Mouse (Mus musculus): ENCODE measurements around the gene Rgmb. TPM values are rescaled to one million over a fixed set of nuclear protein-coding genes. Genes with fewer than 3 reads are reported as not detected.

The Rgmb gene
- polyA plus RNA-seq, 1 experiment from 2014 or later = 65.1 TPM

DNA sequence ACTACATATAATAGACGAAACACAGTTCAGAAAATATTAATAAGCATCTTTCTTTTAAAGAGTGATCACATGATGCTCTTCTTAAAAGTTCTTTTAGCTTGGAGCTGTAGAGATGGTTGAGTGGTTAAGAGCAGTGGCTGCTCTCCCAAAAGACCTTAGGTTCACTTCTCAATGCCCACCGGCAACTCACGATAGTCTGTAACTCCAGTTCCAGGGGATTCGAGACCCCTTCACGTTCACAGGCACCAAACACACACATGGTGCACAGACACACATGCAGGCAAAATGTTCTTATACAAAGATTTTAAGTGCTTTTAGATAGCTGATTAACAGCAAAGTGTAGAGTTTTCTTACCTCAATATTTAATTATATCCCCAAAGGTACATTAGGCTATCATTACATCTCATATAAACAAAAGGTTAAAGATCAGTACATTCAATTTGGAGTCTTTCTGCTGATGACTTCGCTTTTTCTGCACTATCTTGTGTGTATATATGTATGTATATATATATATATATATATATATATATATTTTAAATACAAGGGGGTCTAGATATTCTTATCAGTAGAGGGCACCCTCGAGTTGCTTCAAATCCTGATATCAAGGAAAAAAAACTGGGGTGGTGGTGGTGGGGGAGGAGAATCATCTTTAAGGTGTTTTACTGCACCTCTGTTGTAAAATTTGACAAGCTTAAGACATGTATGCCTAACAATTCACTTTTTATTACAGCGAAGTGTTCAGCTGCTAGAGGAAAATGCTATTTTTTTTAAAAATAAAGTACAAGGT lies 2.5 kb downstream of the Rgmb start:
- H3K27me3 ChIP-seq = no peaks in the 10 kb centered on the region
- peaks cover 53% of the 10 kb centered on the region for H3K4me1 ChIP-seq
- H3K36me3 ChIP-seq (replicated peaks) = no peaks in the 10 kb centered on the region
- WGBS = 62% methylated on average over 8 of the region's 8 CpGs
- ATAC-seq (ENCODE audit: low FRiP score) = no peak
- 0 out of 2 replicates have a peak overlapping the region, but pooled peaks have one; percentile 83 for H3K9ac ChIP-seq
- peak overlapping the region; percentile 91; the same call in 1 of the 2 replicates for H3K27ac ChIP-seq
- H3K4me2 ChIP-seq = peak overlapping the region; percentile 82
- no peaks in the 10 kb centered on the region for H3K9me3 ChIP-seq
- H3K4me3 ChIP-seq (replicated peaks) = peak overlapping the region; percentile 62

DNA sequence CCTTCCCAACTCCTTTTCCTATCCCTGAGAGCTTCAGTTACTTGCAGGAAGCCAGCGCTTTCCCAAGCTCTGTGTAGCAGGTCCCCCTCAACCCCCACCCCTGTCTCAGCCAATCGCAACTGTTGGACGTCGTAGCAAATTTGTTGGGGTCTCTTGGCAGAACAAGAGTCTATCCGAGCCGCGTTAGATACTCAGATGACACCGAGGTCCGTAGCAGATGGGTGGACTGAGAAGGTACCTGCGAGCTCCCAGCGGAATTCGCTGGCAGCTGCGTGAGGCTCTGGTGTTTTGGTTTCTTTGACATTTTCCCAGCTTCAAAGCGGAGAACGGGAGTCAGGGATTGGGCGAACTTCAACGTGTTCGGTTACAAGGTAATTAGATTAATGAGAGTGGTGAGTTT lies 3.9 kb downstream of the Rgmb start:
- Histone ChIP-seq H3K4me1 (peaks cover 52% of the 10 kb centered on the region), H3K27ac (peak overlapping the region; percentile 91), H3K9ac (peak overlapping the region; percentile 97), H3K4me2 (peak overlapping the region; percentile 82), H3K9me3 (no peaks in the 10 kb centered on the region), H3K27me3 (no peaks in the 10 kb centered on the region), H3K36me3 (replicated peaks) (peaks cover 3% of the 10 kb centered on the region; the same call in 1 of the 2 replicates), H3K4me3 (replicated peaks) (peak overlapping the region; percentile 97)
- ATAC-seq (ENCODE audit: low FRiP score) = peak; percentile 24
- under 1% methylated on average over 18 of the region's 18 CpGs for WGBS

DNA sequence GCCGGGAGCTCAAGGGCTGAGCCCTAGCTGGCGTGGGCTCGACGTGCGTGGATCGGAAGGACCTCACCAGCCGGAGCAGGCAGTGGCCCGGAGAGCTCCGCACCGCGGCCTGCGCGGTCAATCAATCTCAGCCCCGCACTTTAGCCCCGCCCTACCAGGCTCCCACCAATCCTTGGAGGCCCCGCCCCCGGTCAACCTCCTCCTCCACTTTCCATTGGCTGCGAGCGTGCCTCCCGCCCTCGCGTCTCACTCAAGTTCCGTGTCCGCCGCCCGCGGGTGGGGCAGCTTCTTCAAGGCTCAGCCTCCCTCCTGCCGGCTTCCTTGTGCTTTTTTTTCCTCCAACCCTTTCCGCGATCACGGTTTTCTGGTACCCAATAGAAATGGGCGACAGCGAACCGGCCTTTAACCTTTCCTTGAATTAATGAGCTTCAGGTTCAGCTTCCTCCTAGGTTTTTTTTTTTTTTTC lies 4.4 kb downstream of the Rgmb start:
- ATAC-seq (ENCODE audit: low FRiP score) = peak; percentile 93
- under 1% methylated on average over 32 of the region's 34 CpGs for WGBS
- H3K27ac ChIP-seq = peak overlapping the region; percentile 91
- peak overlapping the region; percentile 82 for H3K4me2 ChIP-seq
- no peaks in the 10 kb centered on the region for H3K9me3 ChIP-seq
- peaks cover 3% of the 10 kb centered on the region; the same call in 1 of the 2 replicates for H3K36me3 ChIP-seq (replicated peaks)
- H3K9ac ChIP-seq = peak overlapping the region; percentile 97
- peak overlapping the region; percentile 97 for H3K4me3 ChIP-seq (replicated peaks)
- H3K27me3 ChIP-seq = no peaks in the 10 kb centered on the region
- H3K4me1 ChIP-seq = peaks cover 52% of the 10 kb centered on the region

DNA sequence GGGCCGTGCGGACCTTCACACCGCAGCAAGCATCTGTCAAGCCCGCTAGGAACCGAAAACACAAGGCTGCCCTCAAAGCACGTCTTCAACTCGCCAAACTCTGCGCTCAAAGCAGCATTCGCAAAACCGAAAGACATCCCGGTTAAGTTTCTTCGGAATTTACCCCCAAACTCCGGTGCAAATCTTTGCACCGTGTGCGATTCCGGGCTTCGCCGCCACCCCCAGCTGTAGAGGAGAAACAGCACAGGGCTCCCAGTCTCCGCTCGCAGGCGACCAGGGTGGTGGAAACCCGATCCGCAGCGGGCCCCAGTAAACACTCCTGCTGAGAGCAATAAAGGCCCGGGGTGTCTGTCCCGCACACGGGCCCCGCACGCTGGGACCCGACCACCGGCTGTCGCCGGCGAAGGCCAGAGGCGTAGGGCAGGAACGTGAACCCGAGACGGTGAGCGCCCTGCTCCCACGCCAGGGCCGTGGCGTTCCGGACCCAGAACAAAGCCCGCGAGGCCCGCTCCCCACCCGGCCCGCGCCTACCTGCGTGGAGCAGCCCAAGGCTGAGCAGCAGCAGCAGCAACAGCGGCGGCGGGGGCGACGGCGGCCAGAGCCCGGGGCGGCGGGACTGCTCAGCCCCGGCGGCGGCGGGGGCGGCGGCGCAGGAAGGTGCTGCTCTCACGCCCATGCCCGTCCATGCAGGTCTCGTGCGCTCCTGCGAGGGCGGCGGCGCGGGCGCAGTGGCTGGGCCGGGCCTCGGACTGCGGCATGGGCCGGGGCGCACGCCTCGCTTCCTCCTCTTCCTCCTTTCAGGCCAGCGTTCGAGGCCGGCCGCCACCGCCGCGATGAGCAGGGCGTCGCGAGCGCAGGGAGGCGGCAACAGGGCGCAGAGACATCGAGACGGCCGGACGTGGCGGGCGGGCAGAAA lies 5.1 kb downstream of the Rgmb start:
- no peaks in the 10 kb centered on the region for H3K27me3 ChIP-seq
- peaks cover 6% of the 10 kb centered on the region; the same call in 1 of the 2 replicates for H3K36me3 ChIP-seq (replicated peaks)
- peak; percentile 50 for ATAC-seq (ENCODE audit: low FRiP score)
- WGBS = under 1% methylated on average over 92 of the region's 102 CpGs
- peak overlapping the region; percentile 97 for H3K9ac ChIP-seq
- peak overlapping the region; percentile 91 for H3K27ac ChIP-seq
- peak overlapping the region; percentile 82 for H3K4me2 ChIP-seq
- H3K4me1 ChIP-seq = peaks cover 55% of the 10 kb centered on the region
- peak overlapping the region; percentile 97 for H3K4me3 ChIP-seq (replicated peaks)
- no peaks in the 10 kb centered on the region for H3K9me3 ChIP-seq

DNA sequence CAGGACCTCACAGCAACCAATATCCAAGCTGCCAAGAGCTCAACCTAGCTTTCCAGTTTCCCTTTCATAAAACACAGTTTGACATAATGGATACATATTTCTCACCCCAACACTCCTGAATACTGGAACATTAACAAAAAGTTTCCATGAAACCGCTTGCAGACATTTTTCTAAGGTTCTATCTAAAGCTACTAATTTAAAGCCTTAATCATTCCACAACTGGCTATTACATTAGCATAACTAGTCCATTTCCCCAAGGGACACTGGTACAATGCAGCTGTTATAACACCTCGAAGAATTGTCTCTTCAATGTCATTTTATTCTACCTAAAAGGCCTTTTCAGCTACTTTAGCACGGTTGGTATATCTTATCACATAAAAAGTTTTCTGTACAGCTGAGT lies 6.0 kb downstream of the Rgmb start:
- Histone ChIP-seq H3K9ac (peak overlapping the region; percentile 97), H3K36me3 (replicated peaks) (peaks cover 14% of the 10 kb centered on the region), H3K9me3 (no peaks in the 10 kb centered on the region), H3K4me2 (peak overlapping the region; percentile 82), H3K27me3 (no peaks in the 10 kb centered on the region), H3K4me3 (replicated peaks) (peak overlapping the region; percentile 97), H3K27ac (0 out of 2 replicates have a peak overlapping the region, but pooled peaks have one; percentile 44), H3K4me1 (peaks cover 54% of the 10 kb centered on the region)
- ATAC-seq (ENCODE audit: low FRiP score) = no peak
- WGBS = 23% methylated on average over 3 of the region's 3 CpGs

DNA sequence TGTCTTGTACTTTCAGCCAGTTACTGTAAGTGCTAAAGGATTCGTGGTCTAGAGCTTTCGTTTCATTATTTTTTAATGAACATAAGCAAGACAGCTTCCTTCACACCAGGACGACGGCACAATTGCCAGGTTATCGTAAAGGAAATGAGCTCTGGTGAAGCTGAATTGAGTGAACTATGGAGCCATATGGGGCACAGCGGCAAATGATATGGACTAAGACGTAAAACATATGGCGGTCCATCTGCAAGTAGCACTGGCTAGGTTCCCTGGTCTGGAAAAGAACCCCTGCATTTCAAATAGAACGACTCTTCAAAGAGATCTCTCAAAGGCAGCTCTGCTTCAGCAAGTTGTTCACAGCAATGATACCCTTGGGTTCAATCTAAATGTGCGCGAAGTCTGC lies 6.5 kb downstream of the Rgmb start:
- peak overlapping the region; percentile 82 for H3K4me2 ChIP-seq
- peaks cover 51% of the 10 kb centered on the region for H3K4me1 ChIP-seq
- peak overlapping the region; percentile 63 for H3K27ac ChIP-seq
- WGBS = 50% methylated on average over 11 of the region's 11 CpGs
- no peak for ATAC-seq (ENCODE audit: low FRiP score)
- H3K9ac ChIP-seq = peak overlapping the region; percentile 97
- H3K36me3 ChIP-seq (replicated peaks) = peaks cover 19% of the 10 kb centered on the region
- peak overlapping the region; percentile 97 for H3K4me3 ChIP-seq (replicated peaks)
- H3K27me3 ChIP-seq = no peaks in the 10 kb centered on the region
- H3K9me3 ChIP-seq = no peaks in the 10 kb centered on the region

DNA sequence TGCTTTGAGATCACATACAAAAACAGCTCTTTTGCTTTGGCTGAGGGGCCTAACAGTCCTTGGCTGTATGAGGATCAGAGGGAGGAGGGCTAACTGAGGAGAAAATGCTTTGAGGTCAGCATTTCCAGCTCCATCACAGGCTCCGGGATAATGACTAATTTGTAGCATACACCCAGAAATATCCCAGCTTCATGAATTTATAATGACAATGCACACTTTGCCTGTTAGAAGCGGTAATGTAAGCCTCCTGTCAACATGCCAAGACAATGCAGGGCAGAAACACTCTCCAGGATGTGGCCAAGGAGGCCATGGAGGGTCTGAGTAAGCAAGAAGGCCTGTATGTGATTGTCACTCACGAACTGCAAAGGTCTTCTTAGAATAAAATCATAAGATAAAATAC lies 7.0 kb downstream of the Rgmb start:
- H3K36me3 ChIP-seq (replicated peaks) = peaks cover 22% of the 10 kb centered on the region
- no peaks in the 10 kb centered on the region for H3K9me3 ChIP-seq
- ATAC-seq (ENCODE audit: low FRiP score) = no peak
- WGBS = 41% methylated on average over 3 of the region's 3 CpGs
- H3K27ac ChIP-seq = peak overlapping the region; percentile 63
- H3K27me3 ChIP-seq = no peaks in the 10 kb centered on the region
- peak overlapping the region; percentile 82 for H3K4me2 ChIP-seq
- peak overlapping the region; percentile 97 for H3K4me3 ChIP-seq (replicated peaks)
- peaks cover 46% of the 10 kb centered on the region for H3K4me1 ChIP-seq
- H3K9ac ChIP-seq = peak overlapping the region; percentile 97

DNA sequence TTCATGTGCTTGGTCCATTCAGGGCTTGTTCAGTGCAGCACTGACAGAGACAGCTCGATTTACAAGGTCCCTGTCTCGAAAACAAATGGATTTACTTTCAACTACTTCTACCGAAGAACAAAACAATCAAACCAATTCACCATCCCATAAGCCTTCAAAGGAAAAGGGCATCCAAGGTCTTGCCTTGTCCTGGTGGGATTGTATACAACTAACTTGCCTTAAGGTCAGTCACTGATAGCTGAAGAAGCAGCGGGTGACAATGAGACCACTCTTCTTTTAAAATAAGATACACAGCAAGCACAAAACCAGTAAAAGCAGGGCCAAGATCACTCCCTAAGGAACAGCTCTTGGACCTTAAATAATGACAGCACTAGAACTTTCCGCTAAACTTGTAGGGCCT lies 7.6 kb downstream of the Rgmb start:
- peak overlapping the region; percentile 82 for H3K4me2 ChIP-seq
- ATAC-seq (ENCODE audit: low FRiP score) = no peak
- H3K4me3 ChIP-seq (replicated peaks) = peak overlapping the region; percentile 97
- no peaks in the 10 kb centered on the region for H3K27me3 ChIP-seq
- no peak overlapping the region; the same call in 1 of the 2 replicates for H3K27ac ChIP-seq
- 0 out of 2 replicates have a peak overlapping the region, but pooled peaks have one; percentile 17 for H3K9ac ChIP-seq
- WGBS = 51% methylated on average over 5 of the region's 5 CpGs
- peaks cover 43% of the 10 kb centered on the region for H3K4me1 ChIP-seq
- peaks cover 23% of the 10 kb centered on the region for H3K36me3 ChIP-seq (replicated peaks)
- H3K9me3 ChIP-seq = no peaks in the 10 kb centered on the region

DNA sequence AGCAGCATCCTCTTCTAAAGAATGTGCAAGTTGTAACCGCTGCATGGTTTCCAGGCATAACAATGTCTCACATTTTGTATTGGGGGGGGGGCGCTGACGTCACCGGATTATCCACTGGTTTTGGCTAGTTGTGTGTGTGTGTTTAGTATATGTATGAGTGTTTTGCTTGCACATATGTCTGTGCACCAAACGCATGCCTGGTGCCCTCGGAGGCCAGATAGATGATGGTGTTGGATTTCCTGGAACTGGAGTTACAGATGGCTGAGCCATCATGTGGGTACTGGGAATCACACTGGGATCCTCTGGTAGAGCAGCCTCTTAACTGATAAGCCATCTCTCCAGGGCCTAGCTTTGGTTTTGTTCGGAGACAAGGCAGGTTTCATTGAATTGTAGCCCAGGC lies 8.5 kb downstream of the Rgmb start:
- Histone ChIP-seq H3K27ac (no peak overlapping the region), H3K36me3 (replicated peaks) (peaks cover 31% of the 10 kb centered on the region), H3K4me2 (no peak overlapping the region), H3K27me3 (no peaks in the 10 kb centered on the region), H3K4me3 (replicated peaks) (no peak overlapping the region), H3K9me3 (no peaks in the 10 kb centered on the region), H3K9ac (no peak overlapping the region), H3K4me1 (peaks cover 42% of the 10 kb centered on the region)
- ATAC-seq (ENCODE audit: low FRiP score) = no peak
- WGBS = 89% methylated on average over 7 of the region's 7 CpGs

DNA sequence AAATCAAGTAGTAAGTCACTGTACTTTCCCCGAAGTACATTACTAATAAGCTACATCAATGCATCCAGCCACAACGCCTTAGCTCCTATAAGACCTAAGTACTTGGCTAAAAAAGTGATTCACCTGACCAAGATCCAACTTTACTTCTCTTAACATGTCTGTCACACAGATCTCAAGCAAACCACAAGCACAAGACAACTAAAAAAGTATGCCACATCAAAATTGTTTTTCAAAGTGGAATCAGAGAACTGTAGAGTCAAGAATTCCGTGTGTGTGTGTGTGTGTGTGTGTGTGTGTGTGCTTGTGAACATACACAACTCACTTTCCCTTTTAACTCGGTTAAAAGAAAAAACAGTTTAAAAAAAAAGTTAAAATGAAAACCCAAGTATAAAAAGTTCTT lies 9.1 kb downstream of the Rgmb start:
- Histone ChIP-seq H3K27me3 (no peaks in the 10 kb centered on the region), H3K4me3 (replicated peaks) (no peak overlapping the region), H3K9ac (no peak overlapping the region), H3K4me2 (no peak overlapping the region), H3K9me3 (no peaks in the 10 kb centered on the region), H3K27ac (no peak overlapping the region), H3K4me1 (peaks cover 41% of the 10 kb centered on the region), H3K36me3 (replicated peaks) (peaks cover 38% of the 10 kb centered on the region)
- WGBS = 89% methylated on average over 4 of the region's 4 CpGs
- no peak for ATAC-seq (ENCODE audit: low FRiP score)

DNA sequence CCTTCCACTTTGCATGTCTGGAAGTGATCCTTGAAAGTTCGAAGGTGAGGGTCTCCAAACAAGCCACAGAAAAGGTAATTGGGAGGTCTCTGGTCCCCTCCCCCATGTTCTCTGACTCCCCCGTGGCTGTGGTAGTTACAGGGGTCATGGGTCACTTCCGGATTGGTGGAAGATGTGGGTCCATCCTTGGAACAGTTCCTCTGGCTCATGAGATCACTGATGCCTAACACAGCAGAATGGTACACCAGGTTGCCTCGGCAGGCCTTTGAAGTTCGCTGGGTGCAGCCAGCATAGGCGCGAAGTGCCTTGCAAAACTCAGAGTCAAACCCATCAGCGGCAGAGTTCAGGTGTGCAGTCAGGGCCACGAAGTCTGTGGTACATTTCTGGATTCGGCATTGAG lies 10.1 kb downstream of the Rgmb start:
- 82% methylated on average over 10 of the region's 10 CpGs for WGBS
- Histone ChIP-seq H3K9ac (no peak overlapping the region), H3K36me3 (replicated peaks) (peaks cover 42% of the 10 kb centered on the region), H3K27me3 (no peaks in the 10 kb centered on the region), H3K4me2 (0 out of 2 replicates have a peak overlapping the region, but pooled peaks have one; percentile 6), H3K4me1 (peaks cover 41% of the 10 kb centered on the region), H3K27ac (no peak overlapping the region), H3K4me3 (replicated peaks) (no peak overlapping the region), H3K9me3 (no peaks in the 10 kb centered on the region)
- no peak for ATAC-seq (ENCODE audit: low FRiP score)

DNA sequence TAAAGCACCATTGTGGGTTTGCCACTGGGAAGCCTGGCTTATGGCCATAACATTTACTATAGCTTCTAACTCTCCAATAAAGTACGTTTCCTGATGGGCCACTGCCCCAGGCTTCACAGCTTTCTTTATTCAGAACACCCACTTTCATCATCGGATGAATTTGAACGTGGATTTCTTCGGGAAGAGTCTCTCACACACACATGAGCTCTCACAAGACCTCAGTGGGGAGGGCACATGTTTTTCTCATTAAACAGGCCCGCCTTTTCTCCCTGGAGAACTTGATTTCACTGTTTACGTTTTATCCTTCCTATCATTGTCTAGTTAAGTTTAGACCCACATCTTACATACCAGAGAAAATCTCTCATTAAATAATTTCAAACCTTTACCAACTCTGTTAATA lies 10.7 kb downstream of the Rgmb start:
- Histone ChIP-seq H3K4me2 (no peak overlapping the region), H3K9ac (no peak overlapping the region), H3K9me3 (no peaks in the 10 kb centered on the region), H3K4me3 (replicated peaks) (no peak overlapping the region), H3K4me1 (peaks cover 46% of the 10 kb centered on the region), H3K27me3 (no peaks in the 10 kb centered on the region), H3K36me3 (replicated peaks) (peaks cover 48% of the 10 kb centered on the region), H3K27ac (no peak overlapping the region)
- no peak for ATAC-seq (ENCODE audit: low FRiP score)
- WGBS = 78% methylated on average over 6 of the region's 6 CpGs
